Mouse (Mus musculus) heart, postnatal 14 days (tissue): ENCODE data around the gene Mgea5. TPM values are rescaled to one million over a fixed set of nuclear protein-coding genes. Genes with fewer than 3 reads are reported as not detected.
A peak's percentile ranks its signal among the peaks of the same experiment; 100 is the strongest.

Experiments used
- DNase-seq, 2 experiments: peaks; one replicate each; pipeline ENCODE4 v3.0.0; 2021 to 2022
- intact Hi-C: fragments of 180-260 bp; cut with DNase I; formaldehyde crosslinking; loops from one replicate; pipeline ENCODE4 v1.15.1; 2025
- total RNA-seq, 2 experiments: library from RNA; stranded (reverse); gene quantifications; 2 replicates each; pipeline ENCODE4 v1.2.3; 2021

Mgea5 gene
- total RNA-seq, 2 experiments from 2014 or later = 65.7 TPM

DNA sequence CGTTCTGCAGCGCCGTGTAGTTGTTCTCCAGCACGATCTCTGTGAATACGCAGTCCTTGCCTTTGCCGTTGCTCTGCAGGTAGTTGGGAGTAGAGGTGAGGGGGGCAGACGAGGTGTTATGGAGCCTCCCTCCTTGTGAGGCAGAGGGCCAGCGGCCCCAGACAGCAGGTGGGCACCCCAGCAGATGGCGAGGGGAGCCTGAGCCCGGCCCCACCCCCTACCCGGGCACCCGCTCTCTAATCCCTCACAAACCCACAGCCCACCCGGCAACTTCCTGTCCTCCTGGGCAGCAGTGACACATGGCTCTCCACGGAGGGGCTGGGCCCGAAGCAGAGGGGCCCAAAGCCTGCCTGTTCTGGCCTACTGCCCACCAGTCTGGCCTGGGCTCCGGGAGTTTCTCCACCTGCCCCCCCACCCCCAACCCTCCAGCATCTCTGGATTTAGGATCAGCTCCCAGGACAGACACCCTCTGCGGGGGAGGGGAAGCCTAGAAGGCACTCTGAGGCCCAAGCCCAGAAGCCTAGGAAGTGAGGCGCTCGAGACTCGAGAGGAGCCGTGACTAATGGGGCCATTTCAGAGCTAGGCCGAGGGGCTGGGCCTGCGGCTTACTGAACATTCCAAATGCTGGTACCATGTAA is 46.3 kb downstream of the Mgea5 start:
- no peak for DNase-seq
- intact Hi-C loops = no loop called here

DNA sequence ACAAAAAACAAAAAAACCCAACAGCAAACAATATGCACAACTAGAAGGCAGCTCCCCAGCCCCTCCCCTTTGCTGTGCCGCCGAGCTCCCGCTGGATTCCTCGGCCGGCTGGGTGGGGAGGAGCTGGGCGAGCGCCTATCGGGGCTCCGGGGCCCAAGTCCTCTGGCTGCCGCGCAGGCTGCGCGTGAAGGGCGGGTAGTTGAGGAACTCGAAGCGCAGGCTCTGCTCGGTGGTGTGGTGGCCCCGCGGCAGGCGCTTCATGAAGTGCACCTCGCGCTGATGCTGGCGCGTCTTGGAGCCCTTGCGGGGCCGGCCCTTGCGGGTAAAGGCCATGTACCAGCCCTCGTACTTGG is 46.8 kb downstream of the Mgea5 start:
- DNase-seq = peak; percentile 65 to 72
- intact Hi-C loops = no loop called here

DNA sequence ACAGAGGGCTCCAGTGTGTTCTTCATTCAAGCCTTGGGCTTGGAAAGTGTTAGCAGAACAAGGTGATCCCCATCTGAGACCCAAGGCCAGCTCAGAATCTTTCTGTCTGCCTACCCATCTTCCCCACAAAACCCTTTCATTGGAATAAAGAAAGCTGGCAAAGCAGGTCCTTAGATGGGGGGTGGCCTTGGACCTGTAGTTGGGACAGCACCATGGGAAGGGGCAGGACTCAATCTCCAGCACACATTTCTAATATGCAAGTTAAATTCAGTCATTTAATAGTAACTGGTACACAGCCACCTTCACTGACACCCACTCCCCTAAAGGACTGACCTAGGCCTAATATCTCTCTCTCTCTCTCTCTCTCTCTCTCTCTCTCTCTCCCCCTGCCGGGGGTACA is 47.4 kb downstream of the Mgea5 start:
- intact Hi-C loops = no loop called here
- no peak for DNase-seq

DNA sequence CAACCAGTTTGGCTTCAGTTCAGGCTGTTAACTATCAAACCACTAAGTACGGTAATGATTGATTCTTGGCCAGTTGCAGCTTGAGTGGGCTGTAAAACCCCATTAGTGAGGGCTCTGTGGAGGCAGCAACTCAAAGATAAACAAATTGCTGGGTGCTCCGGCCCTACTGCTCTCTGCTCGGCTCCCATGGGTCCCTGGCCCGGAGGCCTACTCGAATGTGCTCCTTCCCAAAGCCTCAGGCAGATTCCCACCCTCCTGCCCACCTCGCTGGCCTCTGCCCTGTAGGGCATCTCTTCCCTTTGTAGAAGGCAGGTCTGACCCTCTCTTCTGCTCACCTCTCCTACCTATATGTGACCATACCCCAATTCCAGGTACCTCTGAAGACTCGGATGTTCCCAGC is 48.9 kb downstream of the Mgea5 start:
- no peak for DNase-seq
- intact Hi-C loops = no loop called here

DNA sequence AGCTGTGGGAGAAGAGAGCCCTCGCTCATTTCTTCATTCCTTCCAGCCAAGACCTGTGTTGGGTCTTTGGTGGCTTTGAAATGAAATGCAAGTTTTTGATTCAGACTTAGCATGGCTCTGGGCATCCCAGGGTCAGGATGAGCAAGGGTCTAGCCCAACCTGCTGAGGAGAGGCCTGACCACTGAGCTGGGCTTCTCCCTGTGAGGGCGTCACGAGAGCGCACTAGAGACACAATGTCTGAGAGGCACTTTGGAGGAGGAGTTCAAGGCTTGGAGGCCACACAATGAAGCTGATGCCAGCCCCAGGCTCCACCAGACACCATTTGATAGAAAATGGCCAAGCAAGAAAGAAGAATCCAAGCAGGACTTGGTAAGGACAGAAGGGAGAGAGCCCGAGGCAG is 49.4 kb downstream of the Mgea5 start:
- intact Hi-C loops = no loop called here
- DNase-seq = no peak

DNA sequence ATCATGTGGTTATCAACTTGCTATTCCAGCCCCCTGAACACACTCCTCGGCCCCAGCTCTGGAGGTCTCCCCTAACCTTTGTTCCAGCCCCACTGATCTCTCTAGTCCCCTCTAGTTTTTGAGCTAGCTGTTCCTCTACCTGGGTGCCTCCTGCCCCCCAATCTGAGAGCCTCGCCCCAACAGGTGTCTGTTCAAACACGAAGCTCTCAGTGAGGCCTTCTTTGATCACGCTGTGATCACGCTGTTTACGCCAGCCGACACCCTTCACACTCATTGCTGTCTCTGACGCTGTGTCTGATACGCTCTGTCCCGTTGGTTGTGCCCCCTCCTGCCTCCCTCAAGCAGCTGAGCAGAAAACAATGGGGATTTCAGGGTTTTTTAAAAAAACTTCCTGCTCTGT is 50.1 kb downstream of the Mgea5 start:
- intact Hi-C loops = no loop called here
- no peak for DNase-seq

DNA sequence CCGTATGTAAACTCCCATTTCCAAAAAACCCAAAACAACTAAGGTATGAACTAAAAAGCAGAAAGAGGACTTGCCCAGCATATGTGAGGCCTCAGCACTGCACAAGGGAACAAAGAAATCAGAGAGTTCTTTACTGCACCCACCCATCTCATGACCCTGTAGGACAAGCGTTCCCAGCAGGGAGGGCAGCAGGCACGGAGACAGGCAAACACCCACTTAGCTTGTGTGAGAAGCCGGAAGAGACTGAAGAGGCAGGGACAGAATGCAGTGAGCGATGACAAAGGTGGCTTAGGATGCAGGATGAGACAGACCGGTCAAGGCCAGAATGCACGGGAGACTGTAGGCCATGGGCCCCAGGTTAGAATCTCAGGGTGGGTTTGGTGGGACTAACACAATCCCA is 52.0 kb downstream of the Mgea5 start:
- DNase-seq = no peak
- intact Hi-C loops = no loop called here

DNA sequence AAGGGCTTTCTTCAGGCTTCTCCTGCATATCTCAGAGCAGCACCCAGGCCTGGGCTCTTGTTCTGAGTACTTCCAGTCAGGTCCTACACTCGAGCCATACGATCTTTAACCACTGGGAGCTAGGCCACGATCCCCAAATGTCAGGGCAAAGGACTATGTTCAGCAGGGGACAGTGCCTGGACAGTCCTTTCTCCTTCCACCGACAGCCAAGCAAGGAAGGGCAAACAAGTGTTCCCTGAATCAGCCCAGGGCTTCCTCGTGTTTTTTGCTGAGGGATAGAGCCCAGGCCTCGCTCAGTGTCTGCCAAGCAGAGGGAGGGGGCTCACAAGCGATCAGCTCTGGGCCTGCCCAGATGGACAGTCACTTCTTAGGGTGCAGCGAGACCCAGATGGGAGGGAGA is 53.6 kb downstream of the Mgea5 start:
- intact Hi-C loops = no loop called here
- no peak for DNase-seq

DNA sequence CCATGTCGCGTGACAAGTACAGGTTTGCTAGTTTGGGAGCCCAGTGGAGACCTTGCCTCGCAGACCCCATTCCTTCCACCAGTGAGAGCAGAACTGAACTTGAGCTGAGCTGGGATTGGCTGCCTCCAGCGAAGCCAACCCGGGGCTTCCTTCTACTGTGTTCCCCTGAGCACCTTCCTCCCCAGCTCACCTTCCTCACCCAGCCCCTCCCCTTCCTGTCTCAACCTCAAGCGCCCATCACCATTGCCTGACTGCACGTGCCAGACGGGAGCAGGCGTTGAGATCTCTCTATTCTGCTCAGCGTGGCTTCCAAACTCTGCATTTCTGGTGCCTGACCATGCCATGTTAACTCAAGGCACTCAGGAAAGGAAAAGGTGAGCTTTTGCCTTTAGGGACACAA is 56.4 kb downstream of the Mgea5 start:
- DNase-seq = no peak

DNA sequence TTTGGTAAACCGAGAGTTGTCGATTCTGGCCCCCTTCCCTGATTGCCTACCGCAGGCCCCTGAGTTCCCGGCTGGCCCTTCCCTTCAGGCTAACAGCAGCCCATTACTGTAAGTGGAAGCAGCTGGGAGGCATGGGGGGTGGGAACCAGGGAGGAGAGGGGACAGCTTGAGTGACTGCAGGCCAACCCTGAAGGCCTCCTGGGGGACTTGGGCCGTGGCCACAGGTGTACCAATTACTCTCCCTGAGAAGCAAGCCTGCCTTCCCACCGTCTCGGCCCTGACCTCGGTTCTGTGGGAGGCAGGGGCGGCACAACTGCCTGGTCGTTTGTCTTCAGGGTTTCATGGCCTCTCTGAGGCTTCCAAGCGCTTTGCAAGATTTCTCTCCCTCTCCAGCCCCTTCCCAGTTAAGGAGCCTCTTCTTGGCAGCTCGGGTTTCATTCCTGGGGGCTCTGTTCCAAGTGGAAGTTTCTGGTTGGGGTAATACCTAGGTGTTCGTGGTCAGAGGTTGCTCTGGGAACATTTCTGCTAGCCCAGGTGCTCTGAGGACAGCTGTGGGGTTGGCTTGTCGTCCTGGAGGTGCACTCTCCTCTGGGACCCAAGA is 57.9 kb downstream of the Mgea5 start:
- intact Hi-C loops = no loop called here

More for the DNA sequence above, 56.4 kb downstream of the Mgea5 start:
- intact Hi-C loops = no loop called here

DNA sequence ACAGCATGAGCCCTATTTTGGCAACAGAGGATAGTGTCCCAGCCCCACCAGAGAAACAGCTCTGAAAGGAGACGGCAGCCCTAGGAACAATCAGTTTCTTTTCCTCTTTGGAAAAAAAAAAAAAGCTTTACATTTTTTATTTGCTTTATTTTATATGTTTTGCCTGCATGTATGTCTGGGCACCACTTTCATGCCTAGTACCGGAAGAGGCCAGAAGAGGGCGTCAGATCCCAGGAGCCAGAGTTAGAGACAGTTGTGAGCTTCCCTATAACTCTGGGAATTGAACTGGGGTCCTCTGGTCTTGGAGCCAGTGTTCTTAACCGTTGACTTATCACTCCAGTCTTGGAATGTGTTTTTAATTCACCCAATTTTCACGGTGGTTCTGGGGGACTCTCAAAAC is 61.4 kb downstream of the Mgea5 start:
- DNase-seq = no peak
- intact Hi-C loops = no loop called here

More for the DNA sequence above, 57.9 kb downstream of the Mgea5 start:
- DNase-seq = no peak

DNA sequence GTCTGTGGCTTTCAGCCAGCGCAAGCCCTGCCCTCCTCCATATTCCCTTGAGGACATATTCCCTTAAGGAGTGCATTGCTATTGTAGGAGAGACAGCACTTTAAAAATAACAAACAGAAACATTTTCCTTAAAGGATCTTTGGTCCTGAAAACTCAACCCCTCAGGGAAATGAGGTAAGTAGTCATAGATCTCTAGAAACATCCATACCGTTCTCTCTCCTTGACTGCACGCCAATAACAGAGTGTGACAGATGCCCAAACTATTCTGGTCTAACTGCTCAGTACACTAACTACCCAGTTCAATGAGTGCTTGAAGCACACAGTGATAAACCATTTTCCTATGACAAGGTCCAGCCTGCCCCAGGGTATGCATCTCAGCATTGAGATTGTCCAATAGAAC is 65.4 kb downstream of the Mgea5 start:
- DNase-seq = no peak
- intact Hi-C loops = no loop called here

DNA sequence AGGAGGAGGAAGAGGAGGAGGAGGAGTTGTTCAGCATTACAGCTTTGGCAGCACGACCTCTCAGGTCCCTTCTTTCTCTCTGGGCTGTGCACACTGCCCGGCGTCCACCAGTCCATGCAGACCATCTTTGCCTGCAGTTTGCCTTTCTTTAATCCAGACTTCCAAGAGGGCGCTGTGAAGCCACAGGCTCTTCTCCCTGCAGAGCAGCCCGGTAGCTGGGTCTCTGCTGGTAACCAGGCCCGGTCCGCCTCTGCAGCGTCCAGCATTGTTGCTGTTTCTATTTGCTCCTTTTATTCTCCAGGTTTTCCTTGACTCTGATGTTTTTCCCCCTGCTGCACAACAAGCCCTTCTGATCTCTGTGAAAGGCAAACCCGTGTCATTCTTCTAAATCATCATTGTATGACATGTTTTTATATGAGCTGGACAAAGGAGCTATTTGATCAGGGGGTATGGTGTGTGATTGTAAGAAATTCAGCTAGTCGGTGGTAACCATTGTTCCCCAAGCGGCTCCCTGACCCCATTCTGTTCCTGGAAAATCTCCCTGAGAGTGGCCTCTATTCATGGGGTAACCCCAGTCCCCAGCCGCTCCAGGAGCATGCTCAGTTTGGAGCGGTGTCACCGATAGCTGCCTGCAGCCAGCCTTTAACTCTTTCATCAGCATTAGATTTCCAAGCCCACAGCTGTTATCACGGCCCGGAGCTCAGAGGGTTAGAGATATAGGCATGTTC is 66.0 kb downstream of the Mgea5 start:
- intact Hi-C loops = no loop called here
- DNase-seq = peak; percentile 29 to 64

DNA sequence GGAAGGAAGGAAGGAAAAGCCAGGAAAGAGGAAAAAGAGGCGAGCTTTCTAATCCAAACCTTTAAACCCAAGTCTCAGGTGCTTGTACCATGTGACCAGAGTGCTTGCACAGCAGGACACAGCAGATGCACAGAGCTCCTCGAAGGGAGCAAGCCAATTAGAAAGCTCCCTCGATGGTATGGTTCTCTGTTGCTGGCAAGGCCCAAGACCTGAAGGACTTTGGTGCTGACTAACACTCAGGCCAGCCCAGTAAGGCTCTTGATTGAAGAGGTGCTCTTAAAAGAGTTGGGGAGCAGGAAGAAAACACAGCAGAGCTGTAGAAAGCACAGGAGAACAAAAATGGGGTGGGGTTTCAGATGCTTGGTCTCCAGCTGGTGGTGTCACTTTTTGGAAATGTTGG is 74.9 kb downstream of the Mgea5 start:
- intact Hi-C loops = no loop called here
- no peak for DNase-seq

Other genes with a start within 250 kb of the Mgea5 start
- 1 to 10 TPM; 8.6 to 8.7 TPM for gene Poll, start 223.3 kb downstream of the Mgea5 start, total RNA-seq
- gene Gm17018, start 223.2 kb downstream of the Mgea5 start, total RNA-seq = 10 to 100 TPM; 17.1 to 20.0 TPM
- 10 to 100 TPM; 24.3 to 24.8 TPM for gene Fbxw4, start 123.5 kb downstream of the Mgea5 start, total RNA-seq
- not detected for gene Fgf8, start 40.9 kb downstream of the Mgea5 start, total RNA-seq
- gene Npm3, start 34.2 kb downstream of the Mgea5 start, total RNA-seq = 10 to 100 TPM; 13.0 to 18.9 TPM
- 100 to 1,000 TPM; 149 to 164 TPM for gene Kcnip2, start 32.2 kb upstream of the Mgea5 start, total RNA-seq
- 10 to 100 TPM; 12.9 to 16.5 TPM for gene Armh3, start 214.7 kb upstream of the Mgea5 start, total RNA-seq
- gene Hps6, start 219.7 kb upstream of the Mgea5 start, total RNA-seq = 1 to 10 TPM; 6.3 to 6.5 TPM